Mouse (Mus musculus): Measurements from ENCODE around the gene Nfil3.

DNA sequence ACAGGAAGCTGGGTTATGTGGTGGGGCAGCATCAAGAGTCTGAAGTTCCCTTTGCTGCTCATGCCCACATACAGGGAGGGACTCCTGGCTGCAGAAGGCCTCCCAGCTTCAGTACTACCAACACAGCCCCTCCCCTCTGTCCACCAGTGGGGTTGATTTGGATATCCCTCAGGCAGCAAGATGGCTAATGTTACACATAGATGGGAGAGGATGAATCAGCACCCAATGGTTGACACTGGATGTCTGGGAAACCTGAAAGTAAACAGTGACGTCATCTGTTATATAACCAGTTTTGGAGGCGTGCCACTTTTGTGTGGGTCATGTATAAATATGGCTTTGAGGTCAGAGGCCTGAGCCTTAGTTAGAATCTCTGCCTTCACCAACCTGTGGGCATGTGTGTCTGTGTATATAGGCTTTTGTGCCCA is 20.6 kb upstream of the Nfil3 start:
- TF ChIP-seq MAFK (IDR thresholded peaks at IDR 0.05; ENCODE audit: insufficient read depth, low read depth, low read length) (no peak), ZC3H11A (IDR thresholded peaks at IDR 0.05; ENCODE audit: borderline replicate concordance, low read depth, low read length) (no peak), ZNF384 (IDR thresholded peaks at IDR 0.05; ENCODE audit: low read depth, low read length) (no peak), HCFC1 (IDR thresholded peaks at IDR 0.05; ENCODE audit: borderline replicate concordance, insufficient read depth, low read length) (no peak), CHD2 (IDR thresholded peaks at IDR 0.05; ENCODE audit: low read depth, low read length) (no peak)

All from ES-E14 (cell line).